Mouse (Mus musculus): Measurements from ENCODE around the gene Rai1.

The Rai1 gene

GRCm38 (mm10) chr11:60104810-60105592 lies at the start of gene Rai1:
Rai1 (plus strand) TSS chr11:60105013.
- peak; percentile 95 for DNase-seq (ENCODE audit: low read depth)

GRCm38 (mm10) chr11:60056520-60056919 lies 48.3 kb upstream of the Rai1 start:
- no peak for DNase-seq (ENCODE audit: low read depth)

GRCm38 (mm10) chr11:60057987-60058386 lies 46.8 kb upstream of the Rai1 start:
- DNase-seq (ENCODE audit: low read depth): no peak

GRCm38 (mm10) chr11:60058441-60058840 lies 46.4 kb upstream of the Rai1 start:
- DNase-seq (ENCODE audit: low read depth): no peak

- DNase-seq (ENCODE audit: low read depth): no peak
Observed at GRCm38 (mm10) chr11:60060026-60060425, 44.8 kb upstream of the Rai1 start.

GRCm38 (mm10) chr11:60061504-60062006 lies 43.3 kb upstream of the Rai1 start:
- DNase-seq (ENCODE audit: low read depth): no peak

- DNase-seq (ENCODE audit: low read depth): no peak
Observed at GRCm38 (mm10) chr11:60065267-60065666, 39.5 kb upstream of the Rai1 start.

GRCm38 (mm10) chr11:60067646-60068045 lies 37.2 kb upstream of the Rai1 start:
- DNase-seq (ENCODE audit: low read depth): no peak

- DNase-seq (ENCODE audit: low read depth): peak; percentile 58
Observed at GRCm38 (mm10) chr11:60068631-60069030, 36.2 kb upstream of the Rai1 start.

GRCm38 (mm10) chr11:60070599-60070998 lies 34.2 kb upstream of the Rai1 start:
- DNase-seq (ENCODE audit: low read depth): peak; percentile 71

GRCm38 (mm10) chr11:60071221-60071620 lies 33.6 kb upstream of the Rai1 start:
- no peak for DNase-seq (ENCODE audit: low read depth)

GRCm38 (mm10) chr11:60073121-60073520 lies 31.7 kb upstream of the Rai1 start:
- DNase-seq (ENCODE audit: low read depth): peak; percentile 13

- DNase-seq (ENCODE audit: low read depth): no peak
Observed at GRCm38 (mm10) chr11:60073936-60074502, 30.8 kb upstream of the Rai1 start.

GRCm38 (mm10) chr11:60076183-60076582 lies 28.6 kb upstream of the Rai1 start:
- no peak for DNase-seq (ENCODE audit: low read depth)

GRCm38 (mm10) chr11:60076790-60077189 lies 28.0 kb upstream of the Rai1 start:
- DNase-seq (ENCODE audit: low read depth): peak; percentile 90

GRCm38 (mm10) chr11:60084589-60084988 lies 20.2 kb upstream of the Rai1 start:
- DNase-seq (ENCODE audit: low read depth): peak; percentile 65

GRCm38 (mm10) chr11:60086676-60087075 lies 18.1 kb upstream of the Rai1 start:
- peak; percentile 76 for DNase-seq (ENCODE audit: low read depth)

GRCm38 (mm10) chr11:60088947-60089346 lies 15.9 kb upstream of the Rai1 start:
- peak; percentile 42 for DNase-seq (ENCODE audit: low read depth)

- no peak for DNase-seq (ENCODE audit: low read depth)
Observed at GRCm38 (mm10) chr11:60090696-60091421, 14.0 kb upstream of the Rai1 start.

- DNase-seq (ENCODE audit: low read depth): peak; percentile 28
Observed at GRCm38 (mm10) chr11:60091422-60091761, 13.4 kb upstream of the Rai1 start.

- DNase-seq (ENCODE audit: low read depth): no peak
Observed at GRCm38 (mm10) chr11:60093227-60093626, 11.6 kb upstream of the Rai1 start.

- DNase-seq (ENCODE audit: low read depth): no peak
Observed at GRCm38 (mm10) chr11:60093984-60094587, 10.7 kb upstream of the Rai1 start.

Measured in NIH3T3 (cell line).